Mouse (Mus musculus) MEL-GATA-1-ER (cell line): ENCODE measurements around the gene Fut11.
"Not testable (repeated sequence)": the region's sequence is repeated elsewhere in the genome, so short reads cannot be mapped to it uniquely, and the experiment has no call there.

Experiments used
- DNase-seq: peaks from one replicate; pipeline ENCODE4 v3.0.0-alpha.2; 2012; ENCODE audit warnings: low read depth; ENCODE audit errors: extremely low read depth

Gene Fut11

DNA sequence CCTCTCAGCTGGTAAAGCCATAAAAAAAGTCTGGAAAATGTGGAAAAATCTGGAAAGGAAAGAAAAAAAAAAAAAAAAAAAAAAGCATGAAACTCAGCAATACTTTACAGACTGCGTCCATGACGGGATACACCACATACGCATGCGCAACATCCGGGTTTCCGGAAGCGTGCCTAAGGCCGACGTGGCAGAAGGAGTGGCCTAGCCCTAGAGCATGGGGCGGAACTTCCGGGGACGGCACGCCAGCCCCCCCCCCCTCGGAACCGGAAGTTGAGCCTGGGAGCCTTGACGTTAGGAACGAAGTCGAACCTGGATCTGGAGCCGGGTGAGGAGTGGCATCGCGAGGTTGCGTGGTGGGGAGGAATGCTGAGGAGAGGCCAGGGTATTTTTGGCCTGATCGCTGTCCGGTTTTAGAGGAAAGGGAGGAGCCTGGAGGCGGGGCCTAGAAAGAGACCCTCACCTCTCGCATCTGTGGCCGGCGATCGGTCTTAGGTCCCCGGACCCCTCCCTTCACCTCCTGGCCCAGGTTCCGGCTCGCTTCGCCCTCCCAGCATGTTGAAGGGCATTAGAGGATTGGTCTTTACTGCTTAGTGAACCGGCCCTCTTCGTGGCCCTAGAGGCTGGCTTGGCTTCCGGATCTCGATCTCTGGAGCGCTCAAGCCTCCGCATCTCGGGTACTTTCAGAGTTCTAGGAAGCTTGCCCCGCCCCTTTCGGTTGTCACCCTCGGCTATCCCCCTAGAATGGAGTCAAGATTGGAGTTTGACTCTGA lies 20.5 kb upstream of the Fut11 start, which contains the start of gene Sec24c:
TSS of gene Sec24c (plus strand) at position 245 of the 770 bp plus-strand sequence.
- peak; percentile 91 for DNase-seq

DNA sequence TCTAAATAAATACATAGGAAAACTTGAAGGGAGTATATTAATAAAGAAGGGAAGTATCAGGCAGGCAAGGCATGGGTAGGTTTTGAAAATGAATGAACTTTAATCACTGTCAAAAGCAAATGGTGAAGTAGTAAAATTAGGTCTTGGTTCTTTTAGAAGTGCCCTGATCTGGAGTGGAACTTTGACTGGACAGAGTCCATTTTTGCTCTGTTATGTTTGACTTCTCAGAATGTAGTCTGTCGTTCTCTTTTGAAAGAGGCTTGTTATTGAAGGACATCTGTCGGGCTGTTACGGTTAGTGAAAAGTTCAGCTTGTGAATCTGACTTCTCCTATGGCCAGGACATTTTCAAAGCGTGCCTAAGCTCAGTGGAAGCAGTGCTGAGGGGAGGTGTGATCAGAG lies 16.9 kb upstream of the Fut11 start:
- no peak for DNase-seq

GRCm38 (mm10) chr14:20681742-20682141 lies 13.0 kb upstream of the Fut11 start:
- no peak for DNase-seq

- DNase-seq = no peak
Observed at GRCm38 (mm10) chr14:20682498-20682897, 12.3 kb upstream of the Fut11 start.

DNA sequence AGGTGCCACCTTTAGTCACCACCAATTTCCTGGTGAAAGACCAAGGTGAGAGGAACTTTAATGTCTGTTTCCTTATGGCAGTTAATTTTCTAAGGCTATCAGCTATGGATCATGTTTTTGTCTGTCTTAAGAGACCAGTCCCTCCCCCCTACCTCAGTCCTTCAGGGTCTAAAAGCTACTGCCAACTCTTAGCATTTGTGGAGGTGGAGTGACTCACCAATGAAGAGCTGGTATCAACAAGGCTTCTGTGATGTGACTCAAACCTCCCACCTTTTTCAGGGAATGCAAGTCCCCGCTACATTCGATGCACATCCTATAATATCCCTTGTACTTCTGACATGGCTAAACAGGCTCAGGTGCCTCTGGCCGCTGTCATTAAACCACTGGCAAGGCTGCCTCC lies 8.2 kb upstream of the Fut11 start:
- no peak for DNase-seq

- DNase-seq = no peak
Observed at GRCm38 (mm10) chr14:20689009-20689408, 5.8 kb upstream of the Fut11 start.

DNA sequence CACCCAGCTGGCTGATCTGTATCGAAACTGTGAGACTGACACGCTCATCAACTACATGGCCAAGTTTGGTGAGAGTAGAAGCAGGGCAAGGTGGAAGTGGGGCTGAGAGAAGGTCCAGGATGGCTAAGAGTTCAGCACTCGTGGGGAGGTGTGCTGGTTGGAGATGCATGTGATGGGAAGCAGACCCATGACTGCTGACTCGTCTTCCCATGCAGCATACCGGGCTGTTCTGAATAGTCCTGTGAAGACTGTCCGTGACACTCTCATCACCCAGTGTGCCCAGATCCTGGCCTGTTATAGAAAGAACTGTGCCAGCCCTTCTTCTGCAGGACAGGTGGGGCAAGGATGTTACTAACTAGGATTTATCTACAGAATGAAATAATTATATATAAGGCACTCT lies 3.0 kb upstream of the Fut11 start:
- no peak for DNase-seq

- DNase-seq = no peak
Observed at GRCm38 (mm10) chr14:20693589-20694101, 1.1 kb upstream of the Fut11 start.

GRCm38 (mm10) chr14:20694185-20694883 lies 434 bp upstream of the Fut11 start:
- no peak for DNase-seq

DNA sequence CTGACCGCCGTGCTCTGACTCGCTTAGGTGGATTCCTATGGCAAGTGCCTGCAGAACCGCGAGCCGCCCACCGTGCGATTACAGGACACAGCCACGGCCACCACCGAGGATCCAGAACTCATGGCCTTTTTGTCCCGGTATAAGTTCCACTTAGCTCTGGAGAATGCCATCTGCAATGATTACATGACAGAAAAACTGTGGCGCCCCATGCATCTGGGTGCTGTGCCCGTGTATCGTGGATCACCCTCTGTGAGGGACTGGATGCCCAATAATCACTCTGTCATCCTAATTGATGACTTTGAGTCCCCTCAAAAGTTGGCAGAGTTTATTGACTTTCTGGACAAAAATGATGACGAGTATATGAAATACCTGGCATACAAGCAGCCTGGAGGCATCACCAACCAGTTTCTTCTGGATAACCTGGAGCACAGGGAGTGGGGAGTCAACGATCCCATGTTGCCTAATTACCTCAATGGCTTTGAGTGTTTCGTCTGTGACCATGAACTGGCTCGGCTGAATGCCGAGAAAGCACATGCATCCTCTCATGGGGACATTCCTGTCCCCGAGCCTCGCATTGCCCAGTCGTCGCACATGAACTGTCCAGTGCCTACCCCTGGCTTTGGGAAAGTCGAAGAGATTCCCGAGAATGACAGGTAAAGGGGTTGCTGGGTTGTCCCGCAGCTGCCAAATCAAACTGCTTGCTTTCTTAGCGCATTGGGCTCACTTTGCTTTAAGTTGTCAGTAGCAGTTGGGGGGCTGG lies 1.2 kb downstream of the Fut11 start:
- no peak for DNase-seq

DNA sequence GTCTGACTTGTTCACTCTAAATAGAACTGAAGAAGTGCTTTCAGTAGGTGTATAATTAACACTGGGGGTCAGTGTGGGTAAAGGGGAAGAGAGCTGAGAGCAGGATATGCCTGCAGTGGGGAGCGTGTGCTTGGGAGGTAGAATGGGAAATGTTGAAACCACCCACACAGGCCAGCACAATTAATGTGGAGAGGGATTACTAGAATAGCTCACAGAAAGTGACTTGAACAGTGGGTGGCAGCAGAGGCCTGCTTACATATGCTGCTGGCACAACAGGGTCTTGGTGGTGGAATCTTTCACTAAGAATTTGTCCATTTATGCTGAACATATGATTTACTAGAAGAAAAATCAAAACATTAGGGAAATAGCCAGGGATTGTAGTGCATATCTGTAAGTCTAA lies 2.2 kb downstream of the Fut11 start:
- no peak for DNase-seq

GRCm38 (mm10) chr14:20698515-20698914 lies 3.7 kb downstream of the Fut11 start:
- DNase-seq = peak; percentile 81

DNA sequence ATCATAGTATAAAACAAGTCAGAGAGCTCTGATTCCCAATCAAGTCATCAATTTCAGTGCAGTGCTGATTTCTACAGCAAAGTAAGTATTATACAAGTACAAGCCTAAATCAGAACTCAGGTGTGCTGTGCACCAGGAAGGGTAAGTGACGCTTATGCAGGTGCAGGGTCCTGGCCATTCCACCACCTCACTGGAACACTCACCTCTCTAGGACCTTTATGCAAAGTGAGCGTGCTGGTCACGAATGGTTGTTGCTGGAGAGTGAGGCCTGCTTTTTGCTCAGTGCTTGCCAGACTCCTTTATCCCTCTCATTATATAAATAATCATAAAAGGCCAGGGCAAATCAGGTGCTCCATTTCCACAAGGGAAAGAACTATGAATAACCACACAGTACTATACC lies 5.6 kb downstream of the Fut11 start:
- no peak for DNase-seq

- DNase-seq = no peak
Observed at GRCm38 (mm10) chr14:20701554-20701953, 6.8 kb downstream of the Fut11 start.

GRCm38 (mm10) chr14:20702096-20702740 lies 7.5 kb downstream of the Fut11 start:
- DNase-seq = no peak

DNA sequence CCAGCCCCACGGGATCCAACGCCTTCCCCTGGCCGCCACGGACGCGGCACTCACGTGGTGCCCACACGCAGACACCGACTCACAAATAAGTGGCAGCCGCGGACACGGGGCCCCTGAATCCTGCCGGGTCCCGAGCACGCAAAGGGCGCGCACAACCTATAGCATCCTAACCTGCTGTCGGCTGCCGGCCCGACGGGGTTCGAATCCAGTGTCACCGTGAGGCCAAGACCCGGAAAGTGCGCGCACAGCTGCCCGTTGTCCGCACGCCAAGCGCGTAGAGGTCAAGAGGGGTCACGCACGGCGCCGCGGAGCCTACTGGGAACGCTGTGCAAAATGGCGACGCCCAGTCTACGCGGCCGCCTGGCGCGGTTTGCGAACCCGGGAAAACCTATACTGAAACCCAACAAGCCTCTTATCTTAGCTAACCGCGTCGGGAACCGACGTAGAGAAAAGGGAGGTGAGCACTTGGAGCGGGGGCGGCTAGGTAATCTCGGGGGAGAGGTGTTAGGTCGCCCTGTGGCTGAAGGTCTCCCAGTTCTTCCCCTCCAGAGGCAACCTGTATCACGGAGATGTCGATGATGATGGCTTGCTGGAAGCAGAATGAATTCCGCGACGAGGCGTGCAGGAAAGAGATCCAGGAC lies 8.1 kb downstream of the Fut11 start, which contains the start of gene Chchd1:
TSS of gene Chchd1 (plus strand) at position 266 of the 641 bp plus-strand sequence.
- peak; percentile 53 for DNase-seq

DNA sequence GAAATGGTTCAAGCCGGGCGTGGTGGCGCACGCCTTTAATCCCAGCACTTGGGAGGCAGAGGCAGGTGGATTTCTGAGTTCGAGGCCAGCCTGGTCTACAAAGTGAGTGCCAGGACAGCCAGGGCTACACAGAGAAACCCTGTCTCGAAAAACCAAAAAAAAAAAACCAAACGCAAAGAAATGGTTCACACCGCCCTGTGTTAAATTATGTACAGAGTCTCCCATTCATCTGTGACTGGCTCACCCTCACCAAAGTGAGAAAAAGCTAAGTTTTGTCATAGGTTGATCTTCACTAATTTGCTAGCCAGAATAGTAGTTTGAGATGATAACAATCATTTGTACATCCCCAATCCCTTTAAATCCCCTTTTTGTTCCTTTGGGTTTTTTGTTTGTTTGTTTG lies 8.7 kb downstream of the Fut11 start:
- not testable (repeated sequence) for DNase-seq

GRCm38 (mm10) chr14:20707201-20708190 lies 12.7 kb downstream of the Fut11 start, which contains the start of gene Zswim8:
Zswim8 (plus strand) TSS chr14:20707552.
- peak; percentile 79 for DNase-seq

DNA sequence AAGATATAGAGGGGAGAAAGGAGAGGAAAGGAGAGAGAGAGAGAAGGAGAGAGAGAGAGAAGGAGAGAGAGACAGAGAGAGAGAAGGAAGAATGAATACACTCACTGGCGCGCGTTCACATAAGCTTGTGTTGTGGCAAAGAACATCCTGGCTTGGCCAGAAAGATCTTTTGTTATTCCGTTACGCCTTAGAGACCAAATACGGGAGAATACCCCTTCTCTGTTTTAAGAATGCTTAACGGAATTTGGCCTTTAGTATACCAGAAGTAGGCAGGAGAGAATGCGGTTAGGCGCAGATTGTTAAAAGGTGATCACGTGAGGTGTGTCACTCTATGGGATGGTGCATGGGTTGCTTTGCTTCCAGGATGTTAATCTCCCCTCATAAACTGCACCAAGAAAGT lies 13.5 kb downstream of the Fut11 start:
- no peak for DNase-seq
